Mouse (Mus musculus) layer of hippocampus, adult 11-12 months (tissue): ENCODE measurements around the gene Gm20683.
"Not testable (repeated sequence)": the region's sequence is repeated elsewhere in the genome, so short reads cannot be mapped to it uniquely, and the experiment has no call there.

ENCODE experiments used
- DNase-seq: peaks from one replicate; pipeline ENCODE4 v3.0.0; 2022; ENCODE audit warnings: low spot score

Gene Gm20683

GRCm38 (mm10) chr17:25874148-25874720 is 32.7 kb upstream of the Gm20683 start:
- no peak for DNase-seq

GRCm38 (mm10) chr17:25873405-25874147 is 32.0 kb upstream of the Gm20683 start:
- no peak for DNase-seq

- no peak for DNase-seq
Observed at GRCm38 (mm10) chr17:25872676-25873075, 31.1 kb upstream of the Gm20683 start.

GRCm38 (mm10) chr17:25871566-25871965 is 30.0 kb upstream of the Gm20683 start:
- DNase-seq = not testable (repeated sequence)

- no peak for DNase-seq
Observed at GRCm38 (mm10) chr17:25869954-25870353, 28.4 kb upstream of the Gm20683 start.

- DNase-seq = no peak
Observed at GRCm38 (mm10) chr17:25869498-25869897, 27.9 kb upstream of the Gm20683 start.

- peak; percentile 83 for DNase-seq
Observed at GRCm38 (mm10) chr17:25868601-25869191, 27.1 kb upstream of the Gm20683 start, which contains the start of gene Mcrip2. Mcrip2 (minus strand) TSS chr17:25868764.

- DNase-seq = no peak
Observed at GRCm38 (mm10) chr17:25867836-25868600, 26.5 kb upstream of the Gm20683 start.

GRCm38 (mm10) chr17:25867509-25867835 is 25.9 kb upstream of the Gm20683 start:
- DNase-seq = no peak

GRCm38 (mm10) chr17:25866172-25866571 is 24.6 kb upstream of the Gm20683 start:
- DNase-seq = no peak

GRCm38 (mm10) chr17:25865288-25865687 is 23.7 kb upstream of the Gm20683 start:
- DNase-seq = no peak

- no peak for DNase-seq
Observed at GRCm38 (mm10) chr17:25864311-25864710, 22.7 kb upstream of the Gm20683 start.

GRCm38 (mm10) chr17:25863681-25864080 is 22.1 kb upstream of the Gm20683 start:
- no peak for DNase-seq

GRCm38 (mm10) chr17:25861704-25862612 is 20.4 kb upstream of the Gm20683 start:
- DNase-seq = no peak

- DNase-seq = peak; percentile 93
Observed at GRCm38 (mm10) chr17:25860832-25861703, 19.5 kb upstream of the Gm20683 start, which contains the start of gene Wdr90. Wdr90 (minus strand) TSS chr17:25861501.

GRCm38 (mm10) chr17:25860229-25860628 is 18.7 kb upstream of the Gm20683 start:
- no peak for DNase-seq

GRCm38 (mm10) chr17:25844396-25844901 is 2.9 kb upstream of the Gm20683 start, which contains the start of gene Rhot2:
Rhot2 (minus strand) TSS chr17:25844851.
- peak; percentile 95 for DNase-seq

- DNase-seq = no peak
Observed at GRCm38 (mm10) chr17:25843636-25844395, 2.3 kb upstream of the Gm20683 start.

- no peak for DNase-seq
Observed at GRCm38 (mm10) chr17:25843122-25843521, 1.6 kb upstream of the Gm20683 start.
